Mouse (Mus musculus) gastrocnemius, postnatal 4 days (tissue): Measurements from ENCODE around the gene Fgf8. TPM values are rescaled to one million over a fixed set of nuclear protein-coding genes. Genes with fewer than 3 reads are reported as not detected.

Experiments
- DNase-seq, 2 experiments: peaks; one replicate each; pipeline ENCODE4 v3.0.0; 2021 to 2022; ENCODE audit warnings: low spot score in 2 of 2, mixed read lengths in 2 of 2
- total RNA-seq, 2 experiments: library from RNA; stranded (reverse); gene quantifications; 2 replicates each; pipeline ENCODE4 v1.2.3; 2021

Fgf8 gene
- total RNA-seq, 2 experiments from 2014 or later: not detected

- DNase-seq: no peak
Measured at GRCm38 (mm10) chr19:45748691-45749242, 6.1 kb upstream of the Fgf8 start.

GRCm38 (mm10) chr19:45748206-45748605 is 5.5 kb upstream of the Fgf8 start:
- DNase-seq: no peak

GRCm38 (mm10) chr19:45747028-45747867 is 4.5 kb upstream of the Fgf8 start:
- peak; percentile 67 to 75 for DNase-seq

- peak in 1 of 2 experiments; percentile 74 for DNase-seq
Measured at GRCm38 (mm10) chr19:45746153-45747020, 3.7 kb upstream of the Fgf8 start.

- no peak for DNase-seq
Measured at GRCm38 (mm10) chr19:45745344-45746152, 2.8 kb upstream of the Fgf8 start.

- DNase-seq: no peak
Measured at GRCm38 (mm10) chr19:45743619-45744018, 904 bp upstream of the Fgf8 start.

GRCm38 (mm10) chr19:45742984-45743575 is 365 bp upstream of the Fgf8 start:
- no peak for DNase-seq

- DNase-seq: no peak
Measured at GRCm38 (mm10) chr19:45741431-45742217, 1.1 kb downstream of the Fgf8 start.

GRCm38 (mm10) chr19:45740817-45741216 is 1.9 kb downstream of the Fgf8 start:
- no peak for DNase-seq

- no peak for DNase-seq
Measured at GRCm38 (mm10) chr19:45740233-45740632, 2.5 kb downstream of the Fgf8 start.

GRCm38 (mm10) chr19:45738521-45738920 is 4.2 kb downstream of the Fgf8 start:
- DNase-seq: no peak

- DNase-seq: no peak
Measured at GRCm38 (mm10) chr19:45737846-45738484, 4.8 kb downstream of the Fgf8 start.

GRCm38 (mm10) chr19:45737208-45737845 is 5.4 kb downstream of the Fgf8 start:
- DNase-seq: no peak

- peak in 1 of 2 experiments; percentile 52 for DNase-seq
Measured at GRCm38 (mm10) chr19:45736855-45737207, 5.9 kb downstream of the Fgf8 start.

GRCm38 (mm10) chr19:45736241-45736640 is 6.5 kb downstream of the Fgf8 start:
- no peak for DNase-seq

GRCm38 (mm10) chr19:45734762-45735161 is 8.0 kb downstream of the Fgf8 start:
- DNase-seq: no peak

- DNase-seq: no peak
Measured at GRCm38 (mm10) chr19:45734191-45734590, 8.5 kb downstream of the Fgf8 start.

GRCm38 (mm10) chr19:45733564-45733963 is 9.2 kb downstream of the Fgf8 start:
- DNase-seq: no peak

GRCm38 (mm10) chr19:45731658-45732057 is 11.1 kb downstream of the Fgf8 start:
- DNase-seq: no peak
